In the genomic region with DNA sequence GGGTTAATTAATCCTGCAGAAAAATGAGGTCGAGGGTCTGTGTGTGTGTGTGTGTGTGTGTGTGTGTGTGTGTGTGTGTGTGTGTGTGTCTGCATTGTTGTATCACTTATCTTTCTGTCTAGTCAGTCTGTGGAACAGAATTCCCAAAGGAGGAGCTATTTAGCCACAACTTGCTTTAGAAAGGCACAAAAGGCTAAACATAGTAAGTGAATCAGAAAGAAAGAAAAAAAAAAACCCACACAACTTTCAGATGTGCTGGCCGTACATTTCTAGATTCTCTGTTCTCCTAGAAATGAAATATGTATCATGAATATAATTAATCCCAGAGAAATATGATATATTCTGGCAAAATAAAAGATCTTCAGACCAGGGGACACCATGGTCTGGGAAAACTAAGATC, we compare ENCODE assay signal across 18 mouse cellular contexts.
"Had no signal": no experiment of that assay in that cellular context is flagged by ENCODE, and none has a peak within 500 bp of the region (broad histone marks: within the 10 kb centered on the region; RNA-seq: fewer than 3 reads in every experiment).

No protein-coding gene starts in this region.

- ATAC-seq: liver, postnatal 0 days; midbrain, embryonic 16.5 days had no signal

- H3K9me3 ChIP-seq: limb, embryonic 12.5 days; liver, embryonic 13.5 days; lung, embryonic 15.5 days; megakaryocyte, embryonic 14.5 days; midbrain, embryonic 12.5 days; neural tube, embryonic 13.5 days had no signal

- H3K27ac ChIP-seq: limb, embryonic 12.5 days; liver, embryonic 13.5 days; lung, embryonic 15.5 days; macrophage; midbrain, embryonic 12.5 days; neural tube, embryonic 13.5 days had no signal

- DNase-seq: kidney, adult 8-10 months; kidney, postnatal 25 days; layer of hippocampus, adult 9-11 months; liver; liver, embryonic 13.5 days; liver, postnatal 0 days; lung, postnatal 14 days; right cerebral cortex, adult 18-20 months; right cerebral cortex, postnatal 25 days; thymus, adult 18-20 months; thymus, postnatal 36 days had no signal

- H3K4me3 ChIP-seq: limb, embryonic 12.5 days; liver, embryonic 13.5 days; lung, embryonic 15.5 days; megakaryocyte, embryonic 14.5 days; midbrain, embryonic 12.5 days; neural tube, embryonic 13.5 days had no signal

- H3K36me3 ChIP-seq: limb, embryonic 12.5 days; liver, embryonic 13.5 days; lung, embryonic 15.5 days; midbrain, embryonic 12.5 days; neural tube, embryonic 13.5 days had no signal

- H3K4me1 ChIP-seq: limb, embryonic 12.5 days; liver, embryonic 13.5 days; lung, embryonic 15.5 days; midbrain, embryonic 12.5 days; neural tube, embryonic 13.5 days had no signal

- H3K27me3 ChIP-seq: limb, embryonic 12.5 days; liver, embryonic 13.5 days; lung, embryonic 15.5 days; megakaryocyte, embryonic 14.5 days; midbrain, embryonic 12.5 days; neural tube, embryonic 13.5 days had no signal
